Mouse (Mus musculus) C2C12 (cell line): ENCODE measurements around the gene Aff3.

Experiments used
- CTCF ChIP-seq: IDR thresholded peaks from one replicate; pipeline ENCODE4 v1.5.1; 2011; ENCODE audit not compliant: control insufficient read depth, insufficient read depth, insufficient read length
- MAX ChIP-seq: IDR thresholded peaks from one replicate; pipeline ENCODE4 v1.6.1; 2011; ENCODE audit warnings: mild to moderate bottlenecking, control low read depth

DNA sequence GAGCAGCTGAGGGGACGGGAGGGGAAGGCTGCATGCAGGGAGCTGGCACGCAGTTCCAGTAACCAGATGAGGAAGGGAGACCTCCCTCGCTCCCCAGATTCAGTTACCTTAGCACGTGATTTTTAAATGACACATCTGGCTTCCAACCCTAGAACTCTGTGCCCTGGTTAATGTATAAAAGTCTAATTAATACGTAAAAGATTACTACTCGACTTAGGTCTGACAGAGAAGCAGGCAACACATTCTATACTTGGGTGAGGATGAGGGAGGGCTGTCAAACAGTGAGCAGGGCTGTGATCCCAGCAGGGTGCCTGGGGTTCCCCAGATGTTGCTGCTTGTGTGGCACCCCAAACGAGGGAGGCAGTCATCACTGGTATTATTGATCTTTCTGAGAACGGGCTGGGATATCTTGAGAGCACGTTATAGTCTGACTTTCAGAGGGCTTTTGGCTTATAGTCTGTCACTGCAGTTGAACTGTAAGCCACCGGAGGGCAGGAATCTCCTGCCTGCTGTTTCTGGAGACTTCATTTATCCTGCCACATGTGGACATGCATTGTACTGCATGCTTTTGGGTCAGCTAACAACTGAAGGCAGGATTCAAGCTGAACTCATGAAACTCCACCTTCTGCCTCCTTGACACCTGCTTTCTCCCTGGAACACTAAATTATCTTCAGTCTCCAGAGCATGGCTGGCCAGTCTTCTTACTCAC, 462.1 kb downstream of the Aff3 start:
- TF ChIP-seq MAX (no peak), CTCF (no peak)
